ENCODE assay signal across 8 mouse cellular contexts in the genomic region with DNA sequence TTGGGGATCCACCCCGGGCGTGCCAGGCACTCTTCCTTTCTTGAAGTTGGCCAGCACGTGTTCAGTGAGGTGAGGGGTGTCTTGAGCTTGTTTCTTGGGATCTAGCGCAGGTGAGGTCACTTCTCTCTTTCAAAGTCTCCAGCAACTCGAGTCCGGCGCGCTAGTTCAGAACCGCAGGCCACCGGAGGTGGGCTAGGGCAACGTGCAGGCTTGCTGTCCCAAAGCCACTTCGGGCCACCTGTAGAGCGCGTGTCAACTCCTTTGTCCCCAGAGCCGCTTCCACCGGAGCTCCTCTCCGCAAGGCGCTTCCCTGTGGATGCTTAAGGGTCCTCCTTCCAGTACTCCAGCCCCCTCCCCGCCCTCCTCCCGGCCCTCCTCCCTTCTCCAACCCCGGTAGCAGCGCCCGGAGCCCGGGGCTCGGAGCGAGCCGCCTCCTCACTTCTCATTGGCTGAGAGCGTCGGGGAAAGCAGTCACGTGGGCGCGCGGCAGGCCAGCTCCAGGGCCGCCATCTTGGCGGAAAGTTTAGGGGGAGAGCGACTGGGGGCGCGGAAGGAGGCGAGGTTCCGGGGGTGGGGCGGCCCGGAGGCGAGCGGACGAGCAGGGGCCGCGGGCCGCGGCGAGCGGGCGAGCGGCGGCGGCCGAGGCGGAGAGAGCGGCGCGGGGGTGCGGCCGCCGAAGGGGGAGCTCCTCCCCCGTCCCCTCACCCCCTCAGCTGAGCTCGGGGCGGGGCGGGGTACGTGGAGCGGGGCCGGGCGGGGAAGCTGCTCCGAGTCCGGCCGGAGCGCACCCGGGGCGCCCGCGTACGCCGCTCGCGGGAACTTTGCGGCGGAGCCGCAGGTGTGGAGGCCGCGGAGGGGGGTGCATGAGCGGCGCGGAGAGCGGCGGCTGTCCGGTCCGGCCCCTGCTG. TPM values are rescaled to one million over a fixed set of nuclear protein-coding genes. Genes with fewer than 3 reads are reported as not detected.
DNase-seq lines count a peak whose midpoint lies in the region; ATAC-seq lines count a peak whose summit lies in the region.

Dlg1 (plus strand) TSS at position 65 of the 908 bp plus-strand sequence.

- H3K4me2 ChIP-seq in hindbrain, embryonic 12.5 days (replicated peaks): peak within 1 kb of the TSS; percentile 78

- peak; percentile 96 for DNase-seq in Muller cell, postnatal 12 days (ENCODE audit: inconsistent ontology term)
- peak; percentile 82 for DNase-seq in cerebellum, adult 9-11 months
- DNase-seq in frontal cortex, postnatal 10 days (ENCODE audit: low spot score in 2 of 2): peak; percentile 29 to 83
- peak; percentile 79 to 82 for DNase-seq in layer of hippocampus, postnatal 14 days (ENCODE audit: low spot score in 2 of 2)
- DNase-seq in lung, postnatal 14 days: peak; percentile 83
- peak; percentile 66 for DNase-seq in retina, adult 2 months (ENCODE audit: low read depth, low spot score)
- DNase-seq in thymus, postnatal 36 days: peak; percentile 85 to 89

- peak within 1 kb of the TSS; percentile 89 for H3K9ac ChIP-seq in hindbrain, embryonic 12.5 days

- H3K4me1 ChIP-seq in hindbrain, embryonic 12.5 days: peaks cover 11% of the 10 kb centered on the region

- peak within 1 kb of the TSS; percentile 94 for H3K27ac ChIP-seq in hindbrain, embryonic 12.5 days

- no peaks in the 10 kb centered on the region for H3K9me3 ChIP-seq in hindbrain, embryonic 12.5 days (replicated peaks)

- H3K36me3 ChIP-seq in hindbrain, embryonic 12.5 days: peaks cover 10% of the 10 kb centered on the region; the same call in 1 of the 2 replicates

- peak; percentile 97 for ATAC-seq in hindbrain, embryonic 12.5 days (ENCODE audit: low FRiP score)

- under 1% methylated on average over 62 of the region's 95 CpGs for WGBS in hindbrain, embryonic 12.5 days

- peak within 1 kb of the TSS; percentile 90 for H3K4me3 ChIP-seq in hindbrain, embryonic 12.5 days

- H3K27me3 ChIP-seq in hindbrain, embryonic 12.5 days: peaks cover 11% of the 10 kb centered on the region; the same call in 1 of the 2 replicates

RNA-seq across cellular contexts. Expression of gene Dlg1, which starts in this region (rescaled TPM):
- 26.9 and 27.9 TPM in 2 replicates for polyA plus RNA-seq in hindbrain, embryonic 12.5 days (2016; fragmentation: Nextera tagmentation; extraction: Ambion mirVana)
- total RNA-seq in layer of hippocampus, postnatal 14 days (2021): 10 to 100 TPM; 52.0 to 56.1 TPM

Comparison
In these comparisons a context has a peak if more than half of its experiments do, and no peak if none do; other contexts are left out.
1. Peak in every context shown above with its lines: DNase-seq, ATAC-seq, H3K4me3 ChIP-seq and H3K27ac ChIP-seq.